ENCODE assay signal across 8 mouse cellular contexts in genomic region chr1:155091842-155092800, GRCm38 (mm10). TPM values are rescaled to one million over a fixed set of nuclear protein-coding genes. Genes with fewer than 3 reads are reported as not detected.
DNase-seq lines count a peak whose midpoint lies in the region; ATAC-seq lines count a peak whose summit lies in the region.

No protein-coding gene starts in this region.

- ATAC-seq in kidney, embryonic 16.5 days (ENCODE audit: low FRiP score, low TSS enrichment) = peak; percentile 60
- peak; percentile 43; the same call in 1 of the 2 replicates for ATAC-seq in stomach, embryonic 14.5 days (ENCODE audit: insufficient number of reproducible peaks, insufficient read depth, low FRiP score, low read depth)

- H3K4me2 ChIP-seq in kidney, embryonic 16.5 days (replicated peaks; ENCODE audit: low read depth, low read length) = no peak overlapping the region
- H3K4me2 ChIP-seq in stomach, embryonic 14.5 days (replicated peaks; ENCODE audit: low read depth, low read length) = 0 out of 2 replicates have a peak overlapping the region, but pooled peaks have one; percentile 7

- H3K4me3 ChIP-seq in kidney, embryonic 16.5 days (ENCODE audit: low read length) = no peak overlapping the region
- H3K4me3 ChIP-seq in midbrain, embryonic 10.5 days = no peak overlapping the region
- no peak overlapping the region for H3K4me3 ChIP-seq in stomach, embryonic 14.5 days (ENCODE audit: low read depth, low read length)

- H3K36me3 ChIP-seq in kidney, embryonic 16.5 days (ENCODE audit: insufficient read depth, low read length) = no peaks in the 10 kb centered on the region
- peaks cover 9% of the 10 kb centered on the region for H3K36me3 ChIP-seq in midbrain, embryonic 10.5 days
- H3K36me3 ChIP-seq in stomach, embryonic 14.5 days (ENCODE audit: control insufficient read depth, insufficient read depth, low read length) = no peaks in the 10 kb centered on the region

- H3K9ac ChIP-seq in kidney, embryonic 16.5 days (replicated peaks; ENCODE audit: low read length) = no peak overlapping the region
- peak overlapping the region; percentile 21; the same call in 1 of the 2 replicates for H3K9ac ChIP-seq in stomach, embryonic 14.5 days (replicated peaks; ENCODE audit: low read depth, low read length)

- no peaks in the 10 kb centered on the region for H3K27me3 ChIP-seq in kidney, embryonic 16.5 days (ENCODE audit: insufficient read depth, low read length)
- H3K27me3 ChIP-seq in midbrain, embryonic 10.5 days (ENCODE audit: low read depth, poor library complexity, severe bottlenecking) = peaks cover 51% of the 10 kb centered on the region
- no peaks in the 10 kb centered on the region for H3K27me3 ChIP-seq in stomach, embryonic 14.5 days (ENCODE audit: control insufficient read depth, insufficient read depth, low read length)

- H3K4me1 ChIP-seq in kidney, embryonic 16.5 days (ENCODE audit: insufficient read depth, low read length) = peaks cover 51% of the 10 kb centered on the region
- H3K4me1 ChIP-seq in midbrain, embryonic 10.5 days = peaks cover 55% of the 10 kb centered on the region
- H3K4me1 ChIP-seq in stomach, embryonic 14.5 days (ENCODE audit: control insufficient read depth, insufficient read depth, low read length) = peaks cover 60% of the 10 kb centered on the region

- peak; percentile 51 for DNase-seq in layer of hippocampus, adult 8-10 months (ENCODE audit: low spot score in 2 of 2)
- DNase-seq in layer of hippocampus, adult 18-20 months (ENCODE audit: low spot score in 2 of 2) = no peak
- peak; percentile 71 for DNase-seq in brain, adult 2 months (ENCODE audit: low read depth, low spot score)
- peak; percentile 57 for DNase-seq in heart, adult 8-10 months (ENCODE audit: low spot score)
- no peak for DNase-seq in midbrain, embryonic 10.5 days (ENCODE audit: low spot score)
- DNase-seq in urinary bladder, postnatal 10 days (ENCODE audit: low spot score) = no peak

- WGBS in kidney, embryonic 16.5 days = 15% methylated on average over 14 of the region's 14 CpGs
- WGBS in midbrain, embryonic 10.5 days = 24% methylated on average over 14 of the region's 14 CpGs
- 21% methylated on average over 14 of the region's 14 CpGs for WGBS in stomach, embryonic 14.5 days

- no peaks in the 10 kb centered on the region for H3K9me3 ChIP-seq in kidney, embryonic 16.5 days (ENCODE audit: low read length)
- no peaks in the 10 kb centered on the region for H3K9me3 ChIP-seq in midbrain, embryonic 10.5 days (replicated peaks)
- H3K9me3 ChIP-seq in stomach, embryonic 14.5 days (ENCODE audit: control insufficient read depth, low read depth, low read length) = no peaks in the 10 kb centered on the region

- peak overlapping the region; percentile 86 for H3K27ac ChIP-seq in kidney, embryonic 16.5 days (ENCODE audit: low read length)
- H3K27ac ChIP-seq in midbrain, embryonic 10.5 days (replicated peaks) = peak overlapping the region; percentile 56
- peak overlapping the region; percentile 85 for H3K27ac ChIP-seq in stomach, embryonic 14.5 days (ENCODE audit: low read length)

RNA-seq across cellular contexts. Expression of gene Ier5, which starts 7.3 kb away (rescaled TPM):
- total RNA-seq in layer of hippocampus, adult 8-10 months (2022) = 10 to 100 TPM; 29.8 to 32.4 (median 31.2) TPM
- total RNA-seq in layer of hippocampus, adult 18-20 months (2021) = 10 to 100 TPM; 32.3 to 36.2 TPM
- 10 to 100 TPM; 10.3 to 22.4 (median 13.3) TPM for total RNA-seq in heart, adult 8-10 months (2022)
- polyA plus RNA-seq in kidney, embryonic 16.5 days (2015; fragmentation: Nextera tagmentation; extraction: Ambion mirVana) = 4.4 and 5.3 TPM in 2 replicates
- 4.0 and 4.3 TPM in 2 replicates for polyA plus RNA-seq in midbrain, embryonic 10.5 days (2016; fragmentation: Nextera tagmentation; extraction: Ambion mirVana)
- polyA plus RNA-seq in stomach, embryonic 14.5 days (2014; fragmentation: Nextera tagmentation; extraction: Ambion mirVana) = 7.1 and 8.2 TPM in 2 replicates

RNA-seq across cellular contexts. Expression of gene Mr1, which starts 54.5 kb away (rescaled TPM):
- 1 to 10 TPM; 4.1 to 7.0 (median 4.9) TPM for total RNA-seq in layer of hippocampus, adult 8-10 months (2022)
- 1 to 10 TPM; 3.8 to 4.1 TPM for total RNA-seq in layer of hippocampus, adult 18-20 months (2021)
- 10 to 100 TPM in 2 of 4 experiments, 1 to 10 TPM in 2; 6.9 to 11.2 (median 8.7) TPM for total RNA-seq in heart, adult 8-10 months (2022)
- 7.1 and 8.6 TPM in 2 replicates for polyA plus RNA-seq in kidney, embryonic 16.5 days (2015; fragmentation: Nextera tagmentation; extraction: Ambion mirVana)
- polyA plus RNA-seq in midbrain, embryonic 10.5 days (2016; fragmentation: Nextera tagmentation; extraction: Ambion mirVana) = 0.37 and 0.48 TPM in 2 replicates
- polyA plus RNA-seq in stomach, embryonic 14.5 days (2014; fragmentation: Nextera tagmentation; extraction: Ambion mirVana) = 11.0 and 13.5 TPM in 2 replicates

Comparison
In these comparisons a context has a peak if more than half of its experiments do, and no peak if none do; other contexts are left out.
1. DNase-seq: peak in layer of hippocampus, adult 8-10 months (2 of 2), brain, adult 2 months (single experiment) and heart, adult 8-10 months (single experiment); none in layer of hippocampus, adult 18-20 months (0 of 2), midbrain, embryonic 10.5 days (single experiment) and urinary bladder, postnatal 10 days (single experiment).
2. Peak in every context shown above with its lines, with median percentiles within 50 percentile points of each other: H3K27ac ChIP-seq.